Mouse (Mus musculus): ENCODE measurements around the gene Sost.

DNA sequence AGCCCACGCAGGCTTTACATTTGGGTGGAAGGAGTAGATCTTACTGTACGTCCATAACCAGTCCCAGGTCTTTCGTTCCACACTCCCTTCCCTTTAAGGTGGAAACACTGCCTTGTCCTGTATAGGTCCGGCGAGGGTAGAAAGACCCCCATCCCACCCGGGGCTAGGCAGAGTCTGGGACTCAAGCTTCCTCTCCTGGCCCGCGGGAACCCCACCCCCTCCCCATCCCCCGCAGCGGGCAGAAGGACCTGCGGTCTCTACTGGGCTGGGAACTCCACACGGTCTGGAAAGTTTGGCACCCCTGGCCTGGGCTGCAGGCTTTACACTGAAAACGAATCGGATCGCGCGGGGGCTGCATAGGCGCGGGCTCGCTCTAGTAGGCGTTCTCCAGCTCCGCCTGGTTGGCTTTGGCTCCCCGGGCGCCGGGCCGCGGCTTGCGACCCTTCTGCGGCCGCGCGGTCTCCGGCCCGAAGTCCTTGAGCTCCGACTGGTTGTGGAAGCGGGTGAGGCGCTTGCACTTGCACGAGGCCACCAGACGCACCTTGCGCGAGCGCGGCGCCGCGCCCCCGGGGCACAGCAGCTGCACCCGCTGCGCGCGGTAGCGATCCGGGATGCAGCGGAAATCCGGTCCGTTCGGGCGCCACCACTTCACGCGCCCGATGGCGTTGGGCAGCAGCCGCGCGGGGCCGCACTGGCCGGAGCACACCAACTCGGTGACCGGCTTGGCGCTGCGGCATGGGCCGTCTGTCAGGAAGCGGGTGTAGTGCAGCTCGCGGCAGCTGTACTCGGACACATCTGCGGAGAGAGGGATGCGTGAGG, 3.1 kb downstream of the Sost start:
- TF ChIP-seq GATA1 (IDR thresholded peaks at IDR 0.05; ENCODE audit: low read length) (no peak), TAL1 (IDR thresholded peaks at IDR 0.05; ENCODE audit: low read length) (no peak)

Data from erythroblast, embryonic 14.5 days (primary cell).